Mouse (Mus musculus): ENCODE data around the gene Snx17.

Gene Snx17

DNA sequence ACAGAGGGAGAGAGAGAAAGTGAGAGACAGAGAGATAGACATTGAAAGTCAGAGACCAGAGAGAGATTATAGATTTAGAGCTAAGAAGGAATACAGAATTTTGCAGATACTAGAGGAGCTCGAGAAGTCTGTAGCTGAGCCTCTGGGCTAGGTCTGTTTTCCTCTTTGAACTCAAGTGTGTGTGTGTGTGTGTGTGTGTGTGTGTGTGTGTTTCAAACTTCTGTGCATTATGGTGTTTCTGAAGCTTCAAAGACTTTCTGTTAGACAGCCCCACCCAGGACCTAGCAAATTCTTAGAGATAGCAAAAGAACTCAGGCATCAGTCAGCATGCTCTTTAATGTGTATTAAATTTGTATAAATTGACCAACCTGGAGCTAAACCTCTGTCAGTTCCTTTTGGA lies 33.6 kb downstream of the Snx17 start:
- no peak for DNase-seq (ENCODE audit: low read depth, low spot score)

DNA sequence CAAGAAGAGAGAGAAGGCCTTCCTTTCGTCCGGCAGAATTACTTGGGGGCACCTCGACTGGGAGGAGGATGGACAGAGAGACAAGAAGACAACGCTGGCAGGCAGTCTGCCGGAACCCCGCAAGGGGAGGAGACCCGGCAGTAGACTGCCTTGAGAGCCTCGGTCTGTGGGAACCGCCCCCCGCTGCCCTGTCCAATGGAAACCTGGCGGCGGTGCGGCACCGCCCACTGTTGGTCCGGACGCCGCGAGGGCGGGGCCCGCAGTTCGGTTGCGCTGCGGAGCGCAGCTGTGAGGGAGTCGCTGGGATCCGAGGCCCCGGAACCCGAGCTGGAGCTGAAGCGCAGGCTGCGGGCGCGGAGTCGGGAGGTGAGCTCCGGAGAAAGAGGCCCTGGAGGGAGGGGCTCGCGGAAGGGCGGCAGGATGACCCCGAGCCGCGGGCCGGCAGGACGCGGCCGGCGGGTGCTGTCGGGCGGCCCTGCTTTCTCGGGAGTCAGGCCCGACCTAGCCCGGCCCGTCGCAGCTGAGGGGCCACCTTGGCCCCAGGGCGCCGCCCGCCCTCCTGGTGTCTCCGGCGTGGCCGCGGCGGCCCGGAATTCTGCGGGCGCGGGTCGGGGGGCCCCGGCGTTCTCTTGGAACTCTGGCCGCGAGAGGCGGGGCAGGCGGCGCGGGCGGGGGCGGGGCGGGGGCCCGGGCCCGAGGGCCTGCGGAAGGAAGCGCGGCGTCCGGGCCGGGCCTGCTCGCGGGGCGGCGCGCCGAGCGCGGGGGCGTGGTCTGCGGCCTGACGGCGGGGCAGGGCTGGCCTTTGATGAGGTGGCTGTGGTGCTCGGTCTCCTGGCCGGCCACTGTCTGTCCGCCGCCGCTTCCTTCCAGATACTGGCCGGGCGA lies 47.9 kb downstream of the Snx17 start, which contains the start of the genes Nrbp1 and Gm9970:
Nrbp1 (plus strand) TSS at position 228 of the 885 bp plus-strand sequence.
Gm9970 (minus strand) TSS at position 596 of the 885 bp plus-strand sequence.
- DNase-seq (ENCODE audit: low read depth, low spot score), result peak; percentile 93

GRCm38 (mm10) chr5:31241522-31242034 lies 48.6 kb downstream of the Snx17 start:
- DNase-seq (ENCODE audit: low read depth, low spot score), result no peak

GRCm38 (mm10) chr5:31242191-31242590 lies 49.2 kb downstream of the Snx17 start:
- DNase-seq (ENCODE audit: low read depth, low spot score), result no peak
